Mouse (Mus musculus) G1E (cell line): ENCODE results near the gene Ccdc60. TPM values are rescaled to one million over a fixed set of nuclear protein-coding genes. Genes with fewer than 3 reads are reported as not detected.

Experiments used
- ATAC-seq: 2 replicates; pipeline ENCODE4 v1.8.0; 2016; ENCODE audit warnings: mild to moderate bottlenecking; ENCODE audit not compliant: insufficient number of reproducible peaks, poor library complexity, low FRiP score, severe bottlenecking; ENCODE audit errors: extremely low read depth
- DNase-seq: peaks from one replicate; pipeline ENCODE4 v3.0.0; 2012; ENCODE audit warnings: low spot score
- H3K27me3 ChIP-seq: 2 replicates; pipeline ENCODE4 v1.6.1; 2012; ENCODE audit warnings: mild to moderate bottlenecking, low read length, inconsistent platforms; ENCODE audit not compliant: insufficient read depth
- H3K36me3 ChIP-seq: replicated peaks from 2 replicates; pipeline ENCODE3; 2012; ENCODE audit warnings: mild to moderate bottlenecking, inconsistent platforms
- H3K4me1 ChIP-seq: 2 replicates; pipeline ENCODE4 v1.6.1; 2012; ENCODE audit warnings: low read depth, low read length, inconsistent platforms, mixed read lengths; ENCODE audit not compliant: insufficient read depth
- H3K4me3 ChIP-seq: 2 replicates; pipeline ENCODE4 v1.5.1; 2012; ENCODE audit warnings: low read depth, mild to moderate bottlenecking, inconsistent platforms, low read length, moderate library complexity, mixed read lengths
- H3K9me3 ChIP-seq: replicated peaks from 2 replicates; pipeline ENCODE4 v1.6.1; 2012; ENCODE audit warnings: inconsistent platforms
- CTCF ChIP-seq: IDR thresholded peaks from 2 replicates; pipeline ENCODE4 v1.5.1; 2012; ENCODE audit warnings: low read depth, low read length, inconsistent platforms, mixed read lengths
- GATA1 ChIP-seq: IDR thresholded peaks from 2 replicates; pipeline ENCODE4 v1.6.1; 2012; ENCODE audit warnings: borderline replicate concordance, low read length, inconsistent platforms, mixed read lengths
- GATA2 ChIP-seq: IDR thresholded peaks from 2 replicates; pipeline ENCODE4 v1.6.1; 2012; ENCODE audit warnings: low read depth, low read length, inconsistent platforms, borderline replicate concordance
- POLR2AphosphoS5 ChIP-seq: IDR thresholded peaks from 2 replicates; pipeline ENCODE4 v1.6.1; 2012; ENCODE audit warnings: low read depth, low read length, inconsistent platforms; ENCODE audit not compliant: insufficient replicate concordance
- TAL1 ChIP-seq: conservative IDR thresholded peaks from 2 replicates; pipeline ENCODE4 v1.6.1; 2012; ENCODE audit warnings: low read depth, low read length, inconsistent platforms, mixed read lengths
- polyA plus RNA-seq: library from polyadenylated mRNA; stranded (reverse); fragments of >175 nt; gene quantifications from 2 replicates; pipeline ENCODE4 v1.2.3, GENCODE M21; 2012
- total RNA-seq, 2 experiments: library from RNA; stranded (forward) in 1 of 2; stranded (reverse) in 1 of 2; fragments of 200-1000 nt in 1 of 2; fragments of >200 nt in 1 of 2; fragmentation: Nextera tagmentation in 1 of 2; gene quantifications; 2 replicates each; pipeline ENCODE4 v1.2.3; 2014 to 2017

The Ccdc60 gene
- total and polyA plus RNA-seq, 3 experiments: not detected

- Histone ChIP-seq H3K4me3 (no peak overlapping the region), H3K4me1 (no peaks in the 10 kb centered on the region), H3K9me3 (peaks cover 55% of the 10 kb centered on the region), H3K36me3 (no peaks in the 10 kb centered on the region), H3K27me3 (no peaks in the 10 kb centered on the region)
- no peak for DNase-seq
- TF ChIP-seq GATA2 (no peak), CTCF (no peak), POLR2AphosphoS5 (no peak), GATA1 (no peak), TAL1 (no peak)
- ATAC-seq: no peak
Measured at GRCm38 (mm10) chr5:116290584-116290983, 1.8 kb upstream of the Ccdc60 start.

GRCm38 (mm10) chr5:116289897-116290296 is 1.1 kb upstream of the Ccdc60 start:
- no peaks in the 10 kb centered on the region for H3K4me1 ChIP-seq
- no peaks in the 10 kb centered on the region for H3K27me3 ChIP-seq
- H3K36me3 ChIP-seq: no peaks in the 10 kb centered on the region
- H3K9me3 ChIP-seq: peaks cover 55% of the 10 kb centered on the region
- ATAC-seq (no peak), DNase-seq (no peak)
- H3K4me3 ChIP-seq: no peak overlapping the region
- TF ChIP-seq TAL1: no peak
- no peak for TF ChIP-seq GATA2
- TF ChIP-seq GATA1: no peak
- TF ChIP-seq CTCF: no peak
- no peak for TF ChIP-seq POLR2AphosphoS5

GRCm38 (mm10) chr5:116288183-116288582 is 602 bp downstream of the Ccdc60 start:
- DNase-seq: no peak
- Histone ChIP-seq H3K36me3 (no peaks in the 10 kb centered on the region), H3K4me3 (no peak overlapping the region), H3K27me3 (no peaks in the 10 kb centered on the region), H3K9me3 (peaks cover 60% of the 10 kb centered on the region), H3K4me1 (no peaks in the 10 kb centered on the region)
- no peak for ATAC-seq
- TF ChIP-seq GATA2: no peak
- no peak for TF ChIP-seq TAL1
- TF ChIP-seq GATA1: no peak
- no peak for TF ChIP-seq POLR2AphosphoS5
- TF ChIP-seq CTCF: no peak

DNA sequence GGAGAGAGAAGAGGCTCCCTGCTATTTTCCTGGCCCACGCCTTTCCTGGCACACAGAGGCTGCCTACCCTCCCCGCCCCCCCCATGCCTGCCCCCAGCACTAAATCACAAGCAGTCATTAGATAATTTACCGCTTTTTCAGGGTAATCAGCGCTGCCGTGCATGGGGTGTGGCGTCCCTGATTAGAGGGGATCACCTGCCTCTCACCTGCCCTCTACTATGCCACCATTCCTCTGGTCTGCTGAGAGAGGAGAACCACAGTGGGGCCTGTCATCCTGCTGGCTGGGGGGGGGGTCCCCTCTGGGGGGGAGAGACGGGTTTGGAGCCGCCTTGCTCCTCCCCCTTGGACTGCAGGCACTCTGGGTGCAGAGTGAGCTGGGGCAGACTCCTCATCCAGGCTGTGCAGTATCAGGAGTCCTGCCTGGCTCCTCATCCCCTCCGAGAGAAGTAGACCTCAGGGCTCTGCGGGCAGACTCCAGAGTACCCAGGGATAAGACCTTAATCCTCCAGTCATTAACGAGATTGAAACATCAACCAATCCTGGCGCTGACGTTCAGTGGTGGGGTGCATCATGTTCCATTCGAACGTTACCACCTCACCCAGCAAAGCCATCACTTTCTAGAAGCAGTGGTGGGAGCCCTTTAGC is 3.1 kb downstream of the Ccdc60 start:
- Histone ChIP-seq H3K27me3 (no peaks in the 10 kb centered on the region), H3K36me3 (no peaks in the 10 kb centered on the region), H3K9me3 (peaks cover 66% of the 10 kb centered on the region), H3K4me3 (0 out of 2 replicates have a peak overlapping the region, but pooled peaks have one; percentile 20), H3K4me1 (no peaks in the 10 kb centered on the region)
- TF ChIP-seq POLR2AphosphoS5: no peak
- TF ChIP-seq CTCF: no peak
- no peak for TF ChIP-seq GATA1
- TF ChIP-seq TAL1: no peak
- no peak for TF ChIP-seq GATA2
- ATAC-seq: no peak
- DNase-seq: no peak

DNA sequence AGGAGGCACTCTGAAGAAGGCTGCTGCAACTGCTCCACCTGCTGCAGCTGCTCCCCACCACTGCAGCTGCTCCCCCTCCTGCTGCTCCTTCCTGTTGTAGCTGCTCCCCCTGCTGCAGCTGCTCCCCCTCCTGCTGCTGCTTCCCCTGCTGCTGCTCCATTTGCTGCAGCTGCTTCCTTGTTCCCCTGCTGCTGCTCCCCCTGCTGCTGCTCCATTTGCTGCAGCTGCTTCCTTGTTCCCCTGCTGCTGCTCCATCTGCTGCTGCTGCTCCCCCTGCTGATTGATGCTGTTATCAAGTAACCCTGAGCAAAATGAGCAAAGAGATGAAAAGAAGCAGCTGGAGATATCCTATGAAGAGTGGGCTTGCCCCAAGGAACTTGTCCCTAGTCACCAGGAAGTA is 8.3 kb downstream of the Ccdc60 start:
- Histone ChIP-seq H3K4me3 (no peak overlapping the region), H3K27me3 (no peaks in the 10 kb centered on the region), H3K9me3 (peaks cover 80% of the 10 kb centered on the region), H3K4me1 (no peaks in the 10 kb centered on the region), H3K36me3 (no peaks in the 10 kb centered on the region)
- TF ChIP-seq GATA1: no peak
- no peak for TF ChIP-seq POLR2AphosphoS5
- TF ChIP-seq TAL1: no peak
- no peak for TF ChIP-seq CTCF
- TF ChIP-seq GATA2: no peak
- no peak for ATAC-seq
- no peak for DNase-seq

GRCm38 (mm10) chr5:116278436-116278918 is 10.3 kb downstream of the Ccdc60 start:
- H3K36me3 ChIP-seq: no peaks in the 10 kb centered on the region
- DNase-seq (no peak), ATAC-seq (no peak)
- peaks cover 83% of the 10 kb centered on the region for H3K9me3 ChIP-seq
- H3K4me1 ChIP-seq: no peaks in the 10 kb centered on the region
- TF ChIP-seq CTCF (no peak), GATA2 (no peak), POLR2AphosphoS5 (no peak), GATA1 (no peak), TAL1 (no peak)
- no peak overlapping the region for H3K4me3 ChIP-seq
- no peaks in the 10 kb centered on the region for H3K27me3 ChIP-seq

DNA sequence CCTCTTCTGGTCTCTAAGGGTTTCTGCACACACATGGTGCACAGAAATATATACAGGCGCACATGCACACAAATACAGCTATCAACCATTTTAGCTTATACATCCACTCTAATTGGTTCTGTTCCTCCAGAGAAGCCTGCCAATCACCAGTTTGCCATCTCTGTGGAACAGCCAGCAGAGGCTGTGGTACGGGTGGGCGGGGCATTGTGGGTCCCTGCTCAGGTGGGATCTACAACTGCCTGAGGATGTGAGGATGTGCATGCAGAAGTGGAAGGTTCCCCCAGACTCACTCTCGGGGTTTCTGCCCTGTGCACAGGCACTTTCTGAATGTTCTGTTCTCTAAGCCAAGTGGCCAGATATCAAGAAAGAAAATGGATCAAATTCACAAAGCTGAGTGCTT is 10.8 kb downstream of the Ccdc60 start:
- ATAC-seq: no peak
- Histone ChIP-seq H3K9me3 (peaks cover 83% of the 10 kb centered on the region), H3K4me1 (no peaks in the 10 kb centered on the region), H3K36me3 (no peaks in the 10 kb centered on the region), H3K27me3 (no peaks in the 10 kb centered on the region), H3K4me3 (no peak overlapping the region)
- DNase-seq: no peak
- TF ChIP-seq POLR2AphosphoS5 (no peak), CTCF (no peak), GATA2 (no peak), GATA1 (no peak), TAL1 (no peak)
